Mouse (Mus musculus) gastrocnemius, postnatal 36 days (tissue): Measurements from ENCODE around the gene March4. TPM values are rescaled to one million over a fixed set of nuclear protein-coding genes. Genes with fewer than 3 reads are reported as not detected.

Experiments
- DNase-seq, 2 experiments: peaks; one replicate each; pipeline ENCODE4 v3.0.0; 2022
- intact Hi-C: fragments of 180-260 bp; cut with DNase I; formaldehyde crosslinking; loops from one replicate; pipeline ENCODE4 v1.15.1; 2025
- long read RNA-seq, 2 experiments: library from polyadenylated mRNA; stranded (forward); transcript quantifications; one replicate each; pipeline ENCODE4 v2.0.0; 2021
- total RNA-seq, 2 experiments: library from RNA; stranded (reverse); gene quantifications; 2 replicates each; pipeline ENCODE4 v1.2.3; 2021

March4 gene
- total RNA-seq, result under 1 TPM; 0.12 to 0.18 TPM
- long read RNA-seq, experiment 1, partial matches to known transcripts, result 0 of 6 reads
- long read RNA-seq, experiment 1, other reads (novel, unspliced or antisense), result 6 of 6 reads
- long read RNA-seq, experiment 2, partial matches to known transcripts, result 0 of 3 reads
- long read RNA-seq, experiment 2, other reads (novel, unspliced or antisense), result 3 of 3 reads

DNA sequence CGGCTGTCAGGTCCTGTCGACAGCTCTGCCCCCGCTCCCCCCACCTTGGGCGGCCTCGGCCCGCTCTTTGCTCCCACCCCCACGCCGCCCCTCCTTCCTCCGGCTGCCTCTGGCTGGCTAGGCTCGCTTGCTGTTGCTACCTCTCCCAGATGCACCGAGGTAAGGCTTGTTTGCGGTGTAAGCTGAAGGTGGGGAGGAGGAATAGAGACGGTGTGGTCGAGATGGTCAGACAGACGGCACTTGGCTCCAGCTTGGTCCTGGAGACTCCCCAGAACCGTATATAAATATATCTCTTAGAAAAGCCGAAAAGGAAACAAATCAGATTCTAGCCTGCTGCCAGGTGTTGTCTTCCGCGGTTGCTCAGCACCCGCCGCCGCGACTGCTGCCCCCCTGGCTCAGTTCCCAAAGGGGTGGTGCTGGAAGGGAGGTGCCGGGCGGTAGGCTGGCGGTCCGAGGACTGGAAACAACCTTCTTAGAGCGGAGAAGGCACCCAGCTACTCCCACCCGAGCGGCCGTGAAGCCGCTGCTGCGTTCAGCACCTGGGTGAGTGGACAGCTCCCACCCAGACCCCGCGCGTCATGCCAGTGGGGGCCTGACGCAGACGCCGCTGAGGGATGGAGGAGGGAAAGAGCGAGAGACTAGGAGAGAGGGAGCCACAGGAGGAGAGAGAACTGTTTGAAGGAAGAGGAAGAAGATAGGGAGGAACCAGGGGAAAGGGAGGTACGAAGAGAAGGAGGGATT, at the start of gene March4:
Gene March4 (minus strand): TSS at position 320 of the 741 bp plus-strand sequence.
- DNase-seq, result peak; percentile 22 to 26
- intact Hi-C loops, result no loop called here

DNA sequence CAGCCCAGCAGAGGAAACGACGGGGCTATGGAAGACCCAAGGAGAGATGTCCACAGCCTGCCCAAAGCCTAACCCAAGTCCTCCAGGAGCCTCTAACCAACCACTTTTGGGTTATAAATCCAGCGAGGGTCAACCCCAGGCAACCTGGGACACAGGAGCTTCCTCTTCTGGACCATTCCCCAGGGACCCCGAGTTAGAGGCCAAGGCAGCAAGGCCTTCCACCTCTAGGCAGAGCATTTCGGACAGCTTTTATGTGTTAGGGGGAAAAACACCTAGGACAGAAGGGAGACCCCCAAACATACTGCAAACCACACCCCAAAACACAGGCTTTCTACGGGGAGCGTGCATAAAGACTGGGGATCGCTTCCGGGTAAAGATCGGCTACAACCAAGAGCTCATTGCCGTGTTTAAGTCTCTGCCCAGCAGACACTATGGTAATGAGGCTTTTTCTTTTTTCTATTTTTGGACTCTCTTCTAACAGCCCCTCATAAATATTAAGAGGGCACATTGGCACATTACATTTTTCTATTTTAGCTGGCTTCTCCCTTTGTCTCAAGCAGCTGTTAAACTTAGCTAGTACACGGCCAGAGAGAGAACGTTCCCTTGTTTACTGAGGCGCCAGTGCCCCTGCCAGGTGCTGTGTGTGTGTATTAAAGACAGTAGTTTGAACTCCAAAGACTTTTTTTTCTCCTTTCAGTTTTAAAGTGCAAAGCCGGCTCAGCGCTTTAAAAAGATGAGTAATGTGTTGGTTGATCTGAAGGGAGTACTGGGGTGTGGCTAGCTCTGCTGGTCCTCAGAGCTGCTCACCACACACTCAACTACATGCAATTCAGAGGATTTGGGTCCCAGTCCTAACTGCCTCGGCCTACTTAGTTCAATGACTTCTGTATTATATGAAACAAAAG, 49.5 kb upstream of the March4 start:
- DNase-seq, result no peak
- intact Hi-C loops, result no loop called here

DNA sequence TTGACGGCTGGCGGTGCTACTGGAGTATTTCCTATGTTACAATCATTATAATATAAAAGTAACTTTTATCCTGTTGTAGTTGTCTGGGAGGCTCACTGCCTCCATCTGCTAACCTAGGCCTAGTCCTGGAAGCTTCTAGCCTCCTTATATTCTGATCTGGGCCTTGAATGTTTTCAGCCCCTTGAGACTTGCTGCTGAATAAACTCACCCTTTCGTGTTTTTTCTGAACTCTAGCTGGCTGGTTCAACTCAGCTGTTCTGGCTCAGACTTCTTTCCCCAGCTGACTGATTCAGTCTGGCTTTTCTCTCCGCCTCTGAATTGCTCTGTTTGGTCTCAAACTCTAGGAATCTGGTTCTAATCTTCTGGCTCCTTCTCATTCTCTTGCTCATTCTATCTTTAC, 47.2 kb upstream of the March4 start:
- intact Hi-C loops, result no loop called here

DNA sequence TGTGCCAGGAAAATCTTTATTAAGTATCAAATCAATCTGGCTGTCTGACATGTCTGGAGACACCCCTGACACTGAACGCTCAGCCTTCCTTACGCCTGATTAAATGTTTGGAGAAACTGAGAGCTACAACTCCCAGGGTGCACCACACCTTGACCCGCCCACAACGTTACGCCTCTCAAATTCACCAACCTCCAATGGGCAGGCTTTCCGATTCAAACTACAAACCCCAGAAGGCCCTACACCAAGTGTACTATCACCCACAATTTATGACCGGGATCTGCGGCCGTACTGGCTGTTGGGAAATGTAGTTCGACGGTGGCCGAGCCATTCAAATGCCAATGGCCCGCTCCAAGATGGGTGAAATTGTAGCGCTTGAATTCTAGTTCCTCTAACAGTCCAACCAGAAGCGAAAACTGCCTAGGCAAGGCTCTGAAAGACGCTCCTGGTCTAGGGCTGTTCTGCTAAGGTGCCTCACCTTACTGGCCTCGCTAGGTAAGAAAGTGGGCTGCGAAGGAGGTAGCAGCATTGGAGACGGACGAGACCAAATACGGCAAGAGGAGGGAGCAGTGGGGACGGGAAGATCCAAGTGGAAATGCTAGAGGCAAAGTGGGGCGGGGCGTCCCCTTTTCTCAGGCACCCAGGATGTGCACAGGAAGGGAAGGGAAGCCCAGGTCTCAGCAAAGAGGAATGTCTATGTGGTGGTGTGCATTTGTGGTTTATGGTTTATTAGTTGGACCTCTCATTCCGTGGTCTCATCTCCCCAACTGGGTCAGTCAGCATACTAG, 46.4 kb upstream of the March4 start, which contains the start of gene Smarcal1:
Gene Smarcal1 (plus strand): TSS at position 305 of the 785 bp plus-strand sequence.
- intact Hi-C loops, result no loop called here
- peak; percentile 87 to 90 for DNase-seq

More for the DNA sequence above, 47.2 kb upstream of the March4 start:
- no peak for DNase-seq

DNA sequence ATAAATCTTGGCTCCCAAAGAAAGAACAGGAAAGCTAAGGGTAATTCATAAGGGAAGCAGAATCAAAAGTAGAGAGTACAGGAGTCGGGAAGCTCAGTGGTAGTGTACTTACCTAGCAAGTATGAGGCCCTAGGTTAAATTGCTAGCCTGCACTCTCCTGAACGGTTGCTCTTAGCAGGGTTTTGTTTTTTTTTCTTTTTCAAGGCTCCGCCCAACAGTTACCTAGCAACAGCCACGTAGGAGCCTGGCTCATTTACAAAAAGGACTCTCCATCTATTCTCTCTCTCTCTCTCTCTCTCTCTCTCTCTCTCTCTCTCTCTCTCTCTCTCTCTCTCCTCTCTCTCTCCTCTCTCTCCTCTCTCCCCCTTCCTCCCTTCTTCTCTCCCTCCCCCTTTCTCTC, 42.1 kb upstream of the March4 start:
- no peak for DNase-seq
- intact Hi-C loops, result loop anchor here (5.0 kb wide), 1 partner anchor 267 kb away; no protein-coding TSS in a partner anchor

DNA sequence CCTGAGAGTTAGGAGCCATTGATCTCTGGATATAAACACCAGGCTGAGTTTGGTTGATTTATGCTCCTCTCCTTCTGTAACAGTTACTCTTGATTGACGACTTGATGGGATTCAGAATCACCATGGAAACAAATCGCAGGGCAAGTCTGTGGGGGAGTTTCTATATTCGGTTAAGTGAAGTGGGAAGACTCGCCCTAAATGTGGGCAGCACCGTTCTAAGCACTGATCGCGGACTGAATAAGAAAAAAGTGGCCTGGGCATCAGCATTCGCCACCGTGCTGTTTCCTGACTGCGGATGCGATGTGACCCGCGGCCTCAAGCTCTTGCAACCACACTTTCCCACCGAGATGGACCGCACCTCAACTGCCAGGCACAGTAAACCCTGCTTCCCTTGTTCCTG, 41.6 kb upstream of the March4 start:
- DNase-seq, result no peak
- intact Hi-C loops, result loop anchor here (5.0 kb wide), 1 partner anchor 266 kb away; no protein-coding TSS in a partner anchor

DNA sequence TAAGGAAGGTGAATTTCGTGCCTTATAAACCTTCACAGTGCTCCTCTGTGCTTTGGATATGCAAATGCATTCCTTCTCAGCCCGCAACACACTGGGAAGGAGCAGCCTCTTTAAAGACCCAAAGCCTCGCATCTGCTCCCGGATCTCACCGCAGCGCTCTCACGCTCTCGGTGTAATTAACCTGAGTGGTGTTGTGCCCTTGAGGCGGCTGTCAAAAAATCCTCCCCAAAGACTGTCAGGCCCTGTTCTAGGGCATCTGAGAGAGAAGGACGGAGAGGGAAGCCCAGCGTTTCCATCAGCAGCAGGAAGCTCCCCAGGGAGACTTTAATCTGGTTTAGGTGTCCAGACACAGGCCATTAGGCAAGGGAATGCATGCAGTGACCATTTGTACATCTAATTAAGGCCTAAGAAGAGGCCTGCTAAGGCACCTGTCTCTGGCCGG, 40.8 kb upstream of the March4 start:
- intact Hi-C loops, result loop anchor here (5.0 kb wide), 1 partner anchor 265 kb away; no protein-coding TSS in a partner anchor
- no peak for DNase-seq

DNA sequence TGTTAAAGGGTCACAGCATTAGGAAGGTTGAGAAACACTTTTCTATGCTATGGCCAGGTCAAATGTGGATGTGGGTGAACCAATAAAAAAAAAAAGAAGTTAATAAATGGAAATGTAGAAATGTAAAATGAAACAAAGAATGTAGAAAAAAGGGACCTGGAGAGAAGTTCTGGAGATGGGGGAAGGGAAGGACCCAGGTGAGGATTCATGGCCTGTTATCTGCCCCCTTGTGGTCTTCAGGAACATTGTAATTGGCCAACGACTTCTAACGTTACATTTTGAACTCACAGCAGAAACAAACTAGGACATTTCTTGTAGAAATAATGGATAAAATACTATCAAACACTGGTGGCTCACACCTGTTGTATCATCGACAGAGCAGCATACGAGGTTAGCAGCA, 38.4 kb upstream of the March4 start:
- DNase-seq, result no peak
- intact Hi-C loops, result loop anchor here (5.0 kb wide), 1 partner anchor 263 kb away; no protein-coding TSS in a partner anchor

DNA sequence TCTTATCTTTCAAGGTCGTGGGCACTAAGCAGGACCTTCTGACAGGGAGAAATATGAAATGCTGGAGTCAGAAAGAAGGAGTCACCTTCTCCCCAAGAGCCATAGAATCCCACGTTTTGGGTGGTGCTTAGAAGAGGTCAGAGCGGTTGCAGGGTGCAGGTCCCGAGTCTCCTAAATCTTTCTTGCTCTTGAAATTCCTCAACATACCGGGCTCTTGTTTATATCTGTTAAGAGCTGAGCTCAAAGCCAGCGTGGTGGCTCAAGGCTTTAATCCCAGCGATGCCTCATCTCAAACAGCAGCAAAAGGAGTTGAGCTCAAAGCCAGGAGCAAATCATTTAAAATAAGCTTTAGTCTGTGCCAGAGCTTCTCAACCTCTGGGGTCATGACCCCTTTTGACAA, 37.9 kb upstream of the March4 start:
- no peak for DNase-seq
- intact Hi-C loops, result loop anchor here (5.0 kb wide), 1 partner anchor 262 kb away; no protein-coding TSS in a partner anchor

DNA sequence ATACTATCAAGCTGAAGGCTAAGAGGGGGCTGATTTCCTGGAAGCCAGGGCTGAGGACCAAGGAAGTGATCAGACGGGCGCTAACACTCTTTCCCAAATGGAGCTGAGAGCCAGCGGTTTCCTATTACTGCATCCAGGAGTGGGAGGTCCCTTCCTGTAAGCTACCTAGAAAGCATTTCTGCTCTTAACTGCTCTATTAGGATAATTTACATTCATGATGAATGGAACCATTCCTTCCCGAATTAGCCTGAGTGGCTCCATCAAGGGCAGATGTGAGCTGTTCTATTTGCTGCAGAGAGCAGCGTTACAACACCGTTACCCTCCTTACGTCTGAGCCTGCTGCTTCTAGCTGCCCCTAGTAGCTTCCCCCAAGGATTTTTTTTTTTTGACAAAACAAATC, 37.3 kb upstream of the March4 start:
- DNase-seq, result no peak
- intact Hi-C loops, result no loop called here

DNA sequence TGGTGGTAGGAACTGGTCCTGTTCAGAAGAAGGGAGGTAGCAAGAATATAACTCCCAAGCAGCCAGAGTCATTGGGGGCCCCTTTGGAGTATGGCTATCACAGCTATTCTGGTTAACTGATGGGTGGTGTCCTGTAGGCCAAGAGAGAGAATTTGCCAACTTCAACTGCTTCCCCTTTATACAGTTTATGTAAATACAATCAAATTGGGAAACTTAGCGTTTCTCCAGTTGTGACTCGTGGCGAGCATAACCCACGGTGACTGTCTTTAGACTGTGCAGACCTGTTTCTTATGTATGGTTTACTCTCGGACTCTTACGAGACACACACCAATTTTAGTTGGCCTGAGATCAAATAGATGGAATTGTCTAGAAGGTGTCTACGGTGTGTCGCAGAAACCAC, 32.0 kb upstream of the March4 start:
- no peak for DNase-seq
- intact Hi-C loops, result no loop called here

DNA sequence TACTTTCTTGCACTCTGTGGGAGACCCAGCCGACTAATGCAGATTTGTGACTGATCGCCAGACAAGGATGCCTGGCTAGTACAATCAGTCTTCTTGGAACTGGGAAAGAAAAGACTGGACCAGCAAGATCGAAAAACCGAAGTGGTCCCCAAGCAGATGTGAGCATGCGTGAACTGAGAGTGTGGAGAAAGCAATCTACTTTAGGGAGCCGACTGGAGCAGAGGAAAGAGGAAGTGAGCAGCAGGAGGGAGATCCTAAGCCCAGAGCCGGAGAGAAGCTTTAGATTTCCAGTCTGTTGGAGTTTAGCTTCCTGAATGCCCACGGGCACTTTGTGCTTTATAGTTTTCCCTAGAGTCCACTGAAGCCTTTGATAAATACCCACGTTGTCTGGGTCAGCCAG, 30.3 kb upstream of the March4 start:
- intact Hi-C loops, result no loop called here
- no peak for DNase-seq

DNA sequence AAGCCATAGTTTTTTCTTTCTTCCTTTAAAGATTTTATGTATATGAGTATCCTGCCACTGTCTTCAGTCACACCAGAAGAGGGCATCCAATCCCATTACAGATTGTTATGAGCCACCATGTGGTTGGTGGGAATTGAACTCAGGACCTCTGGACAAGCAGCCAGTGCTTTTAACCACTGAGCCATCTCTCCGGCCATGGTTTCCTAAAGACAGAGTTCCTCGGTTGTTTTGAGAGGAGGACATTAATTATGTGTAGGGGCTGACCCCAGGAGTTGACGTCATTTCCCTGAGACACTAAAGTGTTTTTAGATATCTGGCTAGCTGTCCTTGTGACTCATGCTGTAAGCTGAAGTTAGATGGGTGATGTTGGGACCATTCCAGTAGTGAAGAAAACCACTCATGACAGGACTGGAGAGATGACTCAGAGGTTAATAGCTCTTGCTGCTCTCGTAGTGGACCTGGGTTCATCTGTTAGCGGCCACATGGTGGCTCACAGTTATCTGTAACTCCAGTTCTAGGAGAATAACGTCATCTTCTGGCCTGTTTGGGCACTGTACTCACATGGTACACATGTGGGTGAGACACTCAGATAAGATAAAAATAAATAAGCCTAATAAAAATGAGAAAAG, 27.7 kb upstream of the March4 start:
- intact Hi-C loops, result no loop called here
- no peak for DNase-seq

DNA sequence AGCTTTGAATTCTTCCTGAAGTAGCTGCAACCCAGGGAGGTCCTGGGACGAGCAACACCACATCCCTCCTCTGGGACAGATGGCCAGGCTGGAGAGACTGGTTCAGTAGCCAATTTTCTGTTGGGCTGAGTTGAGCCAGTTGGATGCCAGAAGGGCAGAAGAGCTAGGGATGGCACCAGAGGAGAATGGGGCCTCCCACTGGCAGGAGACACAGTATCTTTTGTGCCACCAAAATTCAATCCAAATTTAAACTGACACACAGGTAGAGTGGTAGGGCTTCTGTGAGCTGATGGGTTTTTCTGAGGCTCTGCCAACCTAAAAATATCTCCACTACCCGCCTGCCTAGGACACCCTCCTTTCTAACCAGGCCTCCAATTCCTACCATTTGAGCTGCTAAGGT, 21.9 kb upstream of the March4 start:
- intact Hi-C loops, result no loop called here
- DNase-seq, result no peak

DNA sequence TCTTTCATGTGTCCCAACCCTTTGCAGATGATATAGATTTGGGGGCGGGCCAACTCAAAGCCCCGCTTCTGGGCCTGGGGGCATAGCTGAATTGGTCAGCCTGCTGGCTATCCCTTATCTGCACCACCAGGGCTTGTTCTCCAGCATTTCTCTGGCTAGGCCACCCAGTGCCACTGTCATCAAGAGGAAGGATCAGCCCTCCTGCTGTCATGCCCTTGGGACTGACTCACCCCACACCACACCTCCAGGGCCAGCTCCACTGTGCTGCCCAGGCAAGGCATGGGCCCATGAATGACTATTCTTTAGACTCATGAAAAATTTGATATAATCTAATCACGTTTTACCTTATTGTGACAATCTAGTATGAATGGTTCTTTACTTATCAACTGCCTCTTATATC, 19.7 kb upstream of the March4 start:
- no peak for DNase-seq
- intact Hi-C loops, result no loop called here

DNA sequence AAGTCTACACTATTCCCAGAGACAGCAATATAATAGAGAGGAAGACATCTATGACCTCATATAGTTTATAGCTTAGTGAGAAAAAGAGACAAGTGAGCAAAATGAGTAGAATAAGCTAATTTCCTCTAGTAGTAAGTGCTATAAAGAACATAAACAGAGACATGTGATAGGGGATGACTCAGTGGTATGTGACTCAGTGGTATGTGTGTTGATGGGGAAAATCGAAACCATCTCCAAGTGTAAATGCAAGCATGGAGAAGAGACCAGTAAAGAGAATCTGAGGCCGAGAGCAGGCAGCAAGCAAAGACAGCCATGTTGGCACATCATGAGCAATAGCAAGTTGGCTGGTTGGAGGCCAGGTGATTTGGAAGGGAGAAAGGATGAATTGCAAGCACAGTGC, 13.6 kb upstream of the March4 start:
- intact Hi-C loops, result no loop called here

DNA sequence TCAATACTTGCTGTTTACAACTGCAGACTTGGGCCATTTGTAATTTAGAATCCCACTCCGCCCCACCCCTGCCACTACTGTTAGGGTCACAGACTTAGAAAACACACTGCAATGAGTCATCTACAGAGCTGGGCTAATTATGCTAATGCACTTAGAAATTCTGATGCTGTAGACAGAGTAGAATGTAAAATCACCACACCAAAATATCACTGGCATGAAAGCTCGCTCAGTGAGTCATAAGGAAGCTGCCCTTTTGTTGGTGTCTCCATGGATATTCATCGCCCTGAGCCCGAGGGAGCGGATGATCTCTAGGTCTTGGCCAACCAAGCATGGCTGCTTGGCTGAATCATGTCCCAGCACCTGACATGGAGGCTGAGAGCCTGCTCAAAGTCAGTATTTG, 1.5 kb upstream of the March4 start:
- intact Hi-C loops, result no loop called here
- no peak for DNase-seq

More for the DNA sequence above, 13.6 kb upstream of the March4 start:
- no peak for DNase-seq

DNA sequence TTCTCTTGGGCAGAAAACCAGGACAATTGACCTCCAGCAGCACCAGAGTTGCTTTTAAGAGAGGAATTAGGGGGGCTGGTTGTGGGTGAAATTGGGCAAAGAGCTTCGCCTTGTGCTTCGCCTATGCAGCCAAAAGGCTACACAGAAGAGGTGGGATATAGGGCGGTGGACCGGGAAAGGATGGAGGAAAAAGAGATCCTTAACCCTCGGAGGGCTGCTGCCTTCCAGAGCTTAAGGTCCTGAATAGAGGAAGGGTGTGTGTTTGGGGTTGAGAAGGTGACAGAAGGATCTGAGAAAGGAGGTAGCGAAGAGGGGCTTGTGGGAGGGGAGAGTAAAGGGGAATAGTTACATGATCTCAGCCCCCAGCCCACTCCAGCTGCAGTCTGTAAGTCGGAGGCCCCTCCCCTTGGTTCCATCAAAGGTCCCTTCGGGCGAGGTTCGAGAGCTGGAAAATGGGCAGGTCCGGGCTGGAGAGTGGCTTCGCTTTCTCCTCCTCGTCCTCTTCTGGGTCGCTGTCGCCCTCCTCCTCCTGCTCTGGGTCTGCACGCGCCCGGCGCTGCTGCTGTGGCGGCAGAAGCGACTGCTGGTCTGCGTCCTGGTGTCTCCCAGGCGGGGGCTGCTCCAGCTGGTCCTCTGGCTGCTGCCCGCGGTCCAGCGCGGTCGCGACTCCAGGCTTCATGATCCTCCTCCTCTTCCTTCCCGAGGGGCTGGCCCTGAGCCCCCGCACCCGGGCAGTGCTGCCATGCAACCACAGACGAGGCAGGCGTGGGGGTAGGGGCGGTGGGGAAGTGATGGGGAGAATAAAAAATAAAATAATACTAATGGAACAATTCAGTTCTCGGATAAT, 782 bp downstream of the March4 start:
- intact Hi-C loops, result no loop called here
- no peak for DNase-seq

DNA sequence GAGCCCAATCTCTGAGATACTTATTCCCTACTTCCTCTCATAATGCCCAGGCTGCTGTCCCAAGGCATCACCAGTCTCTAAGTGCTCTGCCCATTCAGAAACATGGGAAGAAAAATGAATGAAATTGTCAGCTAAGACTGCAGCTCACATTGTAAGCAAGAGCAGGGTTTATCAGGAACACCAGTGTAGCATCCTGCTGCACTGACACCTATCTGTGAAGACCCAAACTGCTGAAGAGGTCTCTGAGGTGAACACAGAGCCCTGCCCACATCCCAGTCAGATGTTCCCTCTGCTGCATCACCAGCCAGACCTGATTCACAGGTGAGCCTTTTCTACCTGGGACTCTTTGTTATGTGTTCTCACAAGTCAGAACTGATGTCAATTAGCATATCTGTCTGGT, 3.3 kb downstream of the March4 start:
- intact Hi-C loops, result no loop called here
- DNase-seq, result no peak
